In the genomic region with DNA sequence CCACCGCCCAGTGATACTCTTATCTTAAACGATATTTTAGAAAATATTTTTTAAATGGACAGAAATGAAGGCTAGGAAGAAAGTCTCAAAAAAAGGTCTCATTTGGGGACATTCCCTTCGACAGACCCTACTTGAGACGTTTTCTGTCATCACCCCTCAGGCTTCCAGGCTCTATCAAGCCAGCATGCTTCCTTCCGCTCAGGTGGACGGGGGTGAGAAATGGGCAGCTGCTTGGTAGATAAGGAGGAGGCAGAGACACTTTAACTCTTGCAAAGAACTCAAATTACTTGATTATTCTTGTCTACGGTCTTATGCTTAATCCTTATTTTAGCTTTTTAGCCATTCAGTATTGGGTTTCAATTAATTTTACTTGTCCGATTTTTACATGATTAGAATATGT, we compare ENCODE assay signal across 20 mouse cellular contexts. TPM values are rescaled to one million over a fixed set of nuclear protein-coding genes. Genes with fewer than 3 reads are reported as not detected.
"Had no signal": no experiment of that assay in that cellular context is flagged by ENCODE, and none has a peak within 500 bp of the region (broad histone marks: within the 10 kb centered on the region; RNA-seq: fewer than 3 reads in every experiment).

No protein-coding gene starts in this region.

- H3K4me2 ChIP-seq: limb, embryonic 15.5 days; lung, embryonic 14.5 days; midbrain, embryonic 12.5 days; neural tube, embryonic 13.5 days; stomach, embryonic 15.5 days had no signal

- H3K27me3 ChIP-seq: limb, embryonic 15.5 days; midbrain, embryonic 12.5 days; neural tube, embryonic 13.5 days; stomach, embryonic 15.5 days had no signal

- H3K9ac ChIP-seq: limb, embryonic 15.5 days; lung, embryonic 14.5 days; midbrain, embryonic 12.5 days; neural tube, embryonic 13.5 days; stomach, embryonic 15.5 days had no signal

- ATAC-seq: midbrain, embryonic 16.5 days had no signal

- H3K36me3 ChIP-seq: limb, embryonic 15.5 days; midbrain, embryonic 12.5 days; neural tube, embryonic 13.5 days; stomach, embryonic 15.5 days had no signal

- DNase-seq: kidney, adult 11 months; kidney, adult 9 months; kidney, postnatal 14 days; lung, embryonic 14.5 days; lung, postnatal 10 days; lung, postnatal 4 days; retina, postnatal 1 day had no signal

- H3K4me3 ChIP-seq: limb, embryonic 15.5 days; midbrain, embryonic 12.5 days; neural tube, embryonic 13.5 days; stomach, embryonic 15.5 days had no signal

- H3K27ac ChIP-seq: limb, embryonic 15.5 days; midbrain, embryonic 12.5 days; neural tube, embryonic 13.5 days; stomach, embryonic 15.5 days had no signal

- H3K9me3 ChIP-seq: limb, embryonic 15.5 days; midbrain, embryonic 12.5 days; neural tube, embryonic 13.5 days; stomach, embryonic 15.5 days had no signal

RNA-seq across cellular contexts. Expression of a gene that starts 43.3 kb away (rescaled TPM):
- total RNA-seq: layer of hippocampus, adult 8-10 months; layer of hippocampus, postnatal 14 days; left cerebral cortex, adult 18-20 months; left cerebral cortex, postnatal 25 days; megakaryocyte-erythroid progenitor cell, adult 5-6 weeks had no signal
- polyA plus RNA-seq: large intestine, adult 2 months; limb, embryonic 11.5 days; limb, embryonic 15.5 days; lung, embryonic 14.5 days; midbrain, embryonic 12.5 days; midbrain, embryonic 16.5 days; neural tube, embryonic 13.5 days; spleen, adult 2 months; stomach, embryonic 15.5 days had no signal
